Comparison of ENCODE assay signal across 8 mouse cellular contexts in genomic region chr3:107332960-107333380, GRCm38 (mm10). TPM values are rescaled to one million over a fixed set of nuclear protein-coding genes. Genes with fewer than 3 reads are reported as not detected.
A peak's percentile ranks its signal among the peaks of the same experiment; 100 is the strongest.
DNase-seq lines count a peak whose midpoint lies in the region; ATAC-seq lines count a peak whose summit lies in the region.

No protein-coding gene starts in this region.

- peak; percentile 97 for DNase-seq in T-cell, adult 2 months (ENCODE audit: low spot score)
- DNase-seq in cerebellum, postnatal 4 days (ENCODE audit: low spot score in 2 of 2) = peak; percentile 79 to 91
- peak; percentile 94 to 98 for DNase-seq in frontal cortex, postnatal 36 days (ENCODE audit: low spot score in 2 of 2)
- peak; percentile 99 for DNase-seq in hindbrain, embryonic 14.5 days (ENCODE audit: low spot score)
- peak; percentile 99 for DNase-seq in left cerebral cortex, adult 11 months (ENCODE audit: low spot score)
- DNase-seq in lung, postnatal 36 days = peak; percentile 99
- DNase-seq in retina, postnatal 1 day = peak; percentile 100
- peak; percentile 78 for DNase-seq in urinary bladder, adult 2 months (ENCODE audit: low spot score)

- peak overlapping the region; percentile 83; the same call in 1 of the 2 replicates for H3K4me2 ChIP-seq in hindbrain, embryonic 14.5 days (replicated peaks)

- H3K27me3 ChIP-seq in hindbrain, embryonic 14.5 days (ENCODE audit: control insufficient read depth, insufficient read depth, low read length) = no peaks in the 10 kb centered on the region

- peak overlapping the region; percentile 77 for H3K4me3 ChIP-seq in hindbrain, embryonic 14.5 days (replicated peaks; ENCODE audit: low read length)

- ATAC-seq in hindbrain, embryonic 14.5 days (ENCODE audit: low FRiP score) = peak; percentile 98

- under 1% methylated on average over 37 of the region's 37 CpGs for WGBS in hindbrain, embryonic 14.5 days

- peaks cover 25% of the 10 kb centered on the region for H3K36me3 ChIP-seq in hindbrain, embryonic 14.5 days (replicated peaks; ENCODE audit: control insufficient read depth, insufficient read depth)

- H3K4me1 ChIP-seq in hindbrain, embryonic 14.5 days (replicated peaks; ENCODE audit: control insufficient read depth, insufficient read depth, low read length) = peaks cover 34% of the 10 kb centered on the region

- H3K9me3 ChIP-seq in hindbrain, embryonic 14.5 days (ENCODE audit: control insufficient read depth, low read length) = no peaks in the 10 kb centered on the region

- peak overlapping the region; percentile 80 for H3K9ac ChIP-seq in hindbrain, embryonic 14.5 days

- peak overlapping the region; percentile 90 for H3K27ac ChIP-seq in hindbrain, embryonic 14.5 days

RNA-seq across cellular contexts. Expression of gene Rbm15, which starts 0.5 kb away (rescaled TPM):
- 7.7 and 8.2 TPM in 2 replicates for polyA plus RNA-seq in hindbrain, embryonic 14.5 days (2014; fragmentation: Nextera tagmentation; extraction: Ambion mirVana)
- polyA plus RNA-seq in urinary bladder, adult 2 months (2012; rRNA removed) = 3.9 and 5.0 TPM in 2 replicates

RNA-seq across cellular contexts. Expression of gene Slc16a4, which starts 41.9 kb away (rescaled TPM):
- polyA plus RNA-seq in hindbrain, embryonic 14.5 days (2014; fragmentation: Nextera tagmentation; extraction: Ambion mirVana) = 2.5 and 3.5 TPM in 2 replicates
- 1.0 and 1.3 TPM in 2 replicates for polyA plus RNA-seq in urinary bladder, adult 2 months (2012; rRNA removed)

RNA-seq across cellular contexts. Expression of gene Lamtor5, which starts 54.3 kb away (rescaled TPM):
- polyA plus RNA-seq in hindbrain, embryonic 14.5 days (2014; fragmentation: Nextera tagmentation; extraction: Ambion mirVana) = 184 and 218 TPM in 2 replicates
- 121 and 139 TPM in 2 replicates for polyA plus RNA-seq in urinary bladder, adult 2 months (2012; rRNA removed)

Comparison
In these comparisons a context has a peak if more than half of its experiments do, and no peak if none do; other contexts are left out.
1. Peak in every context shown above with its lines: DNase-seq, ATAC-seq, H3K4me3 ChIP-seq and H3K27ac ChIP-seq.